Mouse (Mus musculus): ENCODE measurements around the gene Tmem181a.
"Not testable (repeated sequence)": the region's sequence is repeated elsewhere in the genome, so short reads cannot be mapped to it uniquely, and the experiment has no call there.

Tmem181a gene

GRCm38 (mm10) chr17:6305656-6306270 is 49.1 kb downstream of the Tmem181a start:
- DNase-seq (ENCODE audit: low read depth, low spot score), result not testable (repeated sequence)

GRCm38 (mm10) chr17:6306503-6306902 is 49.8 kb downstream of the Tmem181a start:
- not testable (repeated sequence) for DNase-seq (ENCODE audit: low read depth, low spot score)

- DNase-seq (ENCODE audit: low read depth, low spot score), result not testable (repeated sequence)
These were observed 55.1 kb downstream of the Tmem181a start for GRCm38 (mm10) chr17:6311716-6312115.

GRCm38 (mm10) chr17:6312755-6313154 is 56.1 kb downstream of the Tmem181a start:
- peak; percentile 60 for DNase-seq (ENCODE audit: low read depth, low spot score)

GRCm38 (mm10) chr17:6314493-6314892 is 57.8 kb downstream of the Tmem181a start:
- not testable (repeated sequence) for DNase-seq (ENCODE audit: low read depth, low spot score)

GRCm38 (mm10) chr17:6315706-6316105 is 59.0 kb downstream of the Tmem181a start:
- not testable (repeated sequence) for DNase-seq (ENCODE audit: low read depth, low spot score)

- DNase-seq (ENCODE audit: low read depth, low spot score), result not testable (repeated sequence)
These were observed 59.9 kb downstream of the Tmem181a start for GRCm38 (mm10) chr17:6316379-6317126.

- DNase-seq (ENCODE audit: low read depth, low spot score), result peak; percentile 94
These were observed 60.8 kb downstream of the Tmem181a start, which contains the start of gene Dynlt1a for GRCm38 (mm10) chr17:6317339-6317985. Gene Dynlt1a (minus strand): TSS chr17:6317500.

- not testable (repeated sequence) for DNase-seq (ENCODE audit: low read depth, low spot score)
These were observed 64.6 kb downstream of the Tmem181a start for GRCm38 (mm10) chr17:6321081-6321777.

GRCm38 (mm10) chr17:6321778-6322101 is 65.1 kb downstream of the Tmem181a start:
- not testable (repeated sequence) for DNase-seq (ENCODE audit: low read depth, low spot score)

- not testable (repeated sequence) for DNase-seq (ENCODE audit: low read depth, low spot score)
These were observed 68.4 kb downstream of the Tmem181a start for GRCm38 (mm10) chr17:6325021-6325420.

- DNase-seq (ENCODE audit: low read depth, low spot score), result not testable (repeated sequence)
These were observed 68.9 kb downstream of the Tmem181a start for GRCm38 (mm10) chr17:6325543-6325942.

- DNase-seq (ENCODE audit: low read depth, low spot score), result not testable (repeated sequence)
These were observed 70.9 kb downstream of the Tmem181a start for GRCm38 (mm10) chr17:6327554-6327953.

- DNase-seq (ENCODE audit: low read depth, low spot score), result not testable (repeated sequence)
These were observed 72.3 kb downstream of the Tmem181a start for GRCm38 (mm10) chr17:6328997-6329396.

GRCm38 (mm10) chr17:6342606-6343294 is 86.1 kb downstream of the Tmem181a start:
- not testable (repeated sequence) for DNase-seq (ENCODE audit: low read depth, low spot score)

GRCm38 (mm10) chr17:6355256-6355655 is 98.6 kb downstream of the Tmem181a start:
- not testable (repeated sequence) for DNase-seq (ENCODE audit: low read depth, low spot score)
